Mouse (Mus musculus) WW6 (cell line): Measurements from ENCODE around the gene Kmt2b.

ENCODE experiments used
- DNase-seq: peaks from one replicate; pipeline ENCODE4 v3.0.0-alpha.2; 2013; ENCODE audit warnings: low read depth, low spot score

Gene Kmt2b

GRCm38 (mm10) chr7:30600651-30601050, 12.1 kb upstream of the Kmt2b start:
- no peak for DNase-seq

GRCm38 (mm10) chr7:30599933-30600353, 11.4 kb upstream of the Kmt2b start:
- DNase-seq: peak; percentile 89

- DNase-seq: no peak
Observed at GRCm38 (mm10) chr7:30598786-30599185, 10.3 kb upstream of the Kmt2b start, which contains the start of gene Zbtb32. Gene Zbtb32 (minus strand): TSS chr7:30598909.

- no peak for DNase-seq
Observed at GRCm38 (mm10) chr7:30596811-30597210, 8.3 kb upstream of the Kmt2b start.

- DNase-seq: no peak
Observed at GRCm38 (mm10) chr7:30596093-30596492, 7.6 kb upstream of the Kmt2b start.

GRCm38 (mm10) chr7:30594510-30595024, 6.0 kb upstream of the Kmt2b start:
- no peak for DNase-seq

GRCm38 (mm10) chr7:30593579-30594509, 5.3 kb upstream of the Kmt2b start:
- DNase-seq: no peak

GRCm38 (mm10) chr7:30592772-30593423, 4.4 kb upstream of the Kmt2b start:
- DNase-seq: no peak

- DNase-seq: no peak
Observed at GRCm38 (mm10) chr7:30591605-30591951, 3.1 kb upstream of the Kmt2b start.

- no peak for DNase-seq
Observed at GRCm38 (mm10) chr7:30590927-30591604, 2.5 kb upstream of the Kmt2b start.

- DNase-seq: peak; percentile 57
Observed at GRCm38 (mm10) chr7:30589435-30590301, 1.1 kb upstream of the Kmt2b start.

GRCm38 (mm10) chr7:30587842-30588667, 471 bp downstream of the Kmt2b start:
- no peak for DNase-seq

GRCm38 (mm10) chr7:30586455-30587020, 2.0 kb downstream of the Kmt2b start:
- no peak for DNase-seq

- no peak for DNase-seq
Observed at GRCm38 (mm10) chr7:30585170-30585569, 3.4 kb downstream of the Kmt2b start.

GRCm38 (mm10) chr7:30584339-30584738, 4.2 kb downstream of the Kmt2b start:
- DNase-seq: no peak

GRCm38 (mm10) chr7:30581547-30581946, 7.0 kb downstream of the Kmt2b start:
- DNase-seq: no peak

GRCm38 (mm10) chr7:30579950-30580349, 8.6 kb downstream of the Kmt2b start:
- DNase-seq: no peak

GRCm38 (mm10) chr7:30572969-30573368, 15.6 kb downstream of the Kmt2b start:
- DNase-seq: no peak

GRCm38 (mm10) chr7:30572389-30572788, 16.1 kb downstream of the Kmt2b start:
- DNase-seq: no peak

GRCm38 (mm10) chr7:30567555-30567954, 21.0 kb downstream of the Kmt2b start:
- no peak for DNase-seq
